Mouse (Mus musculus): ENCODE measurements at regions not wholly inside any gene's neighbourhood (a gene's known extent, or its start where the extent isn't known, plus 50 kb on each side); places are given as distances from the start of the nearest gene placed in this dataset.
A peak's percentile ranks its signal among the peaks of the same experiment; 100 is the strongest.

GRCm38 (mm10) chr2:75055187-75055543 is 229.6 kb downstream of the Mtx2 start:
- Histone ChIP-seq H3K27me3 (ENCODE audit: control insufficient read depth, insufficient read depth, low read length, poor library complexity, severe bottlenecking) (no peaks in the 10 kb centered on the region; the same call in 1 of the 2 replicates), H3K9me3 (replicated peaks; ENCODE audit: control insufficient read depth, insufficient read depth, low read length, poor library complexity, severe bottlenecking) (peaks cover 4% of the 10 kb centered on the region), H3K36me3 (ENCODE audit: control insufficient read depth, insufficient read depth, low read length, poor library complexity, severe bottlenecking) (no peaks in the 10 kb centered on the region), H3K4me3 (ENCODE audit: low read depth, low read length) (no peak overlapping the region), H3K27ac (ENCODE audit: insufficient read depth, low read length) (no peak overlapping the region), H3K4me1 (ENCODE audit: control insufficient read depth, insufficient read depth, low read length) (peaks cover 3% of the 10 kb centered on the region), H3K9ac (ENCODE audit: low read depth, poor library complexity, severe bottlenecking) (peak overlapping the region; percentile 48; the same call in 1 of the 2 replicates)
- TF ChIP-seq EP300 (IDR thresholded peaks at IDR 0.05; ENCODE audit: insufficient read depth, low read depth, low read length) (no peak), CTCF (IDR thresholded peaks at IDR 0.05; ENCODE audit: low read depth, low read length) (peak; percentile 46), POLR2A (IDR thresholded peaks at IDR 0.05; ENCODE audit: insufficient read depth, low read length) (no peak)

- Histone ChIP-seq H3K27ac (ENCODE audit: insufficient read depth, low read length) (no peak overlapping the region), H3K4me1 (ENCODE audit: control insufficient read depth, insufficient read depth, low read length) (no peaks in the 10 kb centered on the region), H3K4me3 (ENCODE audit: low read depth, low read length) (no peak overlapping the region), H3K27me3 (ENCODE audit: control insufficient read depth, insufficient read depth, low read length, poor library complexity, severe bottlenecking) (no peaks in the 10 kb centered on the region; the same call in 1 of the 2 replicates), H3K36me3 (ENCODE audit: control insufficient read depth, insufficient read depth, low read length, poor library complexity, severe bottlenecking) (no peaks in the 10 kb centered on the region), H3K9ac (ENCODE audit: low read depth, poor library complexity, severe bottlenecking) (no peak overlapping the region), H3K9me3 (replicated peaks; ENCODE audit: control insufficient read depth, insufficient read depth, low read length, poor library complexity, severe bottlenecking) (peaks cover 9% of the 10 kb centered on the region)
- TF ChIP-seq CTCF (IDR thresholded peaks at IDR 0.05; ENCODE audit: low read depth, low read length) (no peak), EP300 (IDR thresholded peaks at IDR 0.05; ENCODE audit: insufficient read depth, low read depth, low read length) (no peak), POLR2A (IDR thresholded peaks at IDR 0.05; ENCODE audit: insufficient read depth, low read length) (no peak)
Measured at GRCm38 (mm10) chr2:75061009-75061408, 235.4 kb downstream of the Mtx2 start.

GRCm38 (mm10) chr2:75061456-75062188 is 236.0 kb downstream of the Mtx2 start:
- Histone ChIP-seq H3K4me3 (ENCODE audit: low read depth, low read length) (no peak overlapping the region), H3K36me3 (ENCODE audit: control insufficient read depth, insufficient read depth, low read length, poor library complexity, severe bottlenecking) (no peaks in the 10 kb centered on the region), H3K27ac (ENCODE audit: insufficient read depth, low read length) (no peak overlapping the region), H3K4me1 (ENCODE audit: control insufficient read depth, insufficient read depth, low read length) (no peaks in the 10 kb centered on the region), H3K9ac (ENCODE audit: low read depth, poor library complexity, severe bottlenecking) (no peak overlapping the region), H3K27me3 (ENCODE audit: control insufficient read depth, insufficient read depth, low read length, poor library complexity, severe bottlenecking) (no peaks in the 10 kb centered on the region), H3K9me3 (replicated peaks; ENCODE audit: control insufficient read depth, insufficient read depth, low read length, poor library complexity, severe bottlenecking) (peaks cover 9% of the 10 kb centered on the region)
- no peak for TF ChIP-seq CTCF (IDR thresholded peaks at IDR 0.05; ENCODE audit: low read depth, low read length)
- TF ChIP-seq EP300 (IDR thresholded peaks at IDR 0.05; ENCODE audit: insufficient read depth, low read depth, low read length), result no peak

DNA sequence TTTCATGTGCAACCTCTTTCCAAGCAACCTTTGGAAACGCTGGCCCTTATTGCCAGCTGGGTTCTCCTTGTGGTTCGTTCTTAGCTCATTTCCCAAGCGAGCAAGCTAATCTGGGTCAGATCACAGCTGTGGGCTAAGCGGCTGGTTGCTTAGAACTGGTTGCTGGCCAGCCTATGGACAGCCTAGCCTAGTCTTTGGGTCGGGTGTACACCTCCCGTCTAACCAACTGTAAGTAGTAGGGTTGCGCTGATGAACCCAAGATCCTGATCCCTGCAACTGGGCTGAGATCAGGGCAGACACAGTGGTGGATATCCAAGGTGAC is 236.5 kb downstream of the Mtx2 start:
- Histone ChIP-seq H3K4me3 (ENCODE audit: low read depth, low read length) (no peak overlapping the region), H3K36me3 (ENCODE audit: control insufficient read depth, insufficient read depth, low read length, poor library complexity, severe bottlenecking) (no peaks in the 10 kb centered on the region), H3K4me1 (ENCODE audit: control insufficient read depth, insufficient read depth, low read length) (no peaks in the 10 kb centered on the region), H3K9me3 (replicated peaks; ENCODE audit: control insufficient read depth, insufficient read depth, low read length, poor library complexity, severe bottlenecking) (peaks cover 9% of the 10 kb centered on the region), H3K9ac (ENCODE audit: low read depth, poor library complexity, severe bottlenecking) (no peak overlapping the region), H3K27me3 (ENCODE audit: control insufficient read depth, insufficient read depth, low read length, poor library complexity, severe bottlenecking) (no peaks in the 10 kb centered on the region), H3K27ac (ENCODE audit: insufficient read depth, low read length) (no peak overlapping the region)
- TF ChIP-seq POLR2A (IDR thresholded peaks at IDR 0.05; ENCODE audit: insufficient read depth, low read length), result no peak
- no peak for TF ChIP-seq EP300 (IDR thresholded peaks at IDR 0.05; ENCODE audit: insufficient read depth, low read depth, low read length)
- TF ChIP-seq CTCF (IDR thresholded peaks at IDR 0.05; ENCODE audit: low read depth, low read length), result no peak

GRCm38 (mm10) chr2:75064406-75065115 is 239.0 kb downstream of the Mtx2 start:
- H3K36me3 ChIP-seq (ENCODE audit: control insufficient read depth, insufficient read depth, low read length, poor library complexity, severe bottlenecking), result no peaks in the 10 kb centered on the region
- no peak overlapping the region for H3K27ac ChIP-seq (ENCODE audit: insufficient read depth, low read length)
- no peaks in the 10 kb centered on the region for H3K27me3 ChIP-seq (ENCODE audit: control insufficient read depth, insufficient read depth, low read length, poor library complexity, severe bottlenecking)
- no peaks in the 10 kb centered on the region for H3K4me1 ChIP-seq (ENCODE audit: control insufficient read depth, insufficient read depth, low read length)
- peaks cover 9% of the 10 kb centered on the region for H3K9me3 ChIP-seq (replicated peaks; ENCODE audit: control insufficient read depth, insufficient read depth, low read length, poor library complexity, severe bottlenecking)
- H3K4me3 ChIP-seq (ENCODE audit: low read depth, low read length), result no peak overlapping the region
- TF ChIP-seq CTCF (IDR thresholded peaks at IDR 0.05; ENCODE audit: low read depth, low read length) (no peak), POLR2A (IDR thresholded peaks at IDR 0.05; ENCODE audit: insufficient read depth, low read length) (no peak), EP300 (IDR thresholded peaks at IDR 0.05; ENCODE audit: insufficient read depth, low read depth, low read length) (no peak)
- H3K9ac ChIP-seq (ENCODE audit: low read depth, poor library complexity, severe bottlenecking), result no peak overlapping the region

- H3K36me3 ChIP-seq (ENCODE audit: control insufficient read depth, insufficient read depth, low read length, poor library complexity, severe bottlenecking), result no peaks in the 10 kb centered on the region
- H3K27me3 ChIP-seq (ENCODE audit: control insufficient read depth, insufficient read depth, low read length, poor library complexity, severe bottlenecking), result no peaks in the 10 kb centered on the region
- H3K9me3 ChIP-seq (replicated peaks; ENCODE audit: control insufficient read depth, insufficient read depth, low read length, poor library complexity, severe bottlenecking), result peaks cover 4% of the 10 kb centered on the region
- no peak overlapping the region for H3K27ac ChIP-seq (ENCODE audit: insufficient read depth, low read length)
- no peak overlapping the region for H3K9ac ChIP-seq (ENCODE audit: low read depth, poor library complexity, severe bottlenecking)
- TF ChIP-seq POLR2A (IDR thresholded peaks at IDR 0.05; ENCODE audit: insufficient read depth, low read length), result no peak
- no peak for TF ChIP-seq EP300 (IDR thresholded peaks at IDR 0.05; ENCODE audit: insufficient read depth, low read depth, low read length)
- no peak for TF ChIP-seq CTCF (IDR thresholded peaks at IDR 0.05; ENCODE audit: low read depth, low read length)
- no peak overlapping the region for H3K4me3 ChIP-seq (ENCODE audit: low read depth, low read length)
- no peaks in the 10 kb centered on the region for H3K4me1 ChIP-seq (ENCODE audit: control insufficient read depth, insufficient read depth, low read length)
Measured at GRCm38 (mm10) chr2:75065304-75065703, 239.7 kb downstream of the Mtx2 start.
